Mouse (Mus musculus): ENCODE results near the gene Ube4b. TPM values are rescaled to one million over a fixed set of nuclear protein-coding genes. Genes with fewer than 3 reads are reported as not detected.
"Not testable (repeated sequence)": the region's sequence is repeated elsewhere in the genome, so short reads cannot be mapped to it uniquely, and the experiment has no call there.

Gene Ube4b
- 25.1 and 26.4 TPM in 2 replicates for polyA plus RNA-seq (2016; fragmentation: Nextera tagmentation; extraction: Ambion mirVana)

- WGBS (ENCODE audit: insufficient replicate concordance) = under 1% methylated on average over 47 of the region's 50 CpGs
- Histone ChIP-seq H3K4me2 (peak within 1 kb of the TSS; percentile 81), H3K9ac (peak within 1 kb of the TSS; percentile 94), H3K36me3 (peaks cover 9% of the 10 kb centered on the region; the same call in 1 of the 2 replicates), H3K4me3 (peak within 1 kb of the TSS; percentile 98), H3K27me3 (replicated peaks) (no peaks in the 10 kb centered on the region), H3K4me1 (peaks cover 25% of the 10 kb centered on the region), H3K9me3 (replicated peaks) (no peaks in the 10 kb centered on the region), H3K27ac (peak within 1 kb of the TSS; percentile 95)
- ATAC-seq = peak; percentile 87
These were observed at the start of gene Ube4b for GRCm38 (mm10) chr4:149426325-149427199. Gene Ube4b, minus strand, starts transcription at chr4:149426749.

DNA sequence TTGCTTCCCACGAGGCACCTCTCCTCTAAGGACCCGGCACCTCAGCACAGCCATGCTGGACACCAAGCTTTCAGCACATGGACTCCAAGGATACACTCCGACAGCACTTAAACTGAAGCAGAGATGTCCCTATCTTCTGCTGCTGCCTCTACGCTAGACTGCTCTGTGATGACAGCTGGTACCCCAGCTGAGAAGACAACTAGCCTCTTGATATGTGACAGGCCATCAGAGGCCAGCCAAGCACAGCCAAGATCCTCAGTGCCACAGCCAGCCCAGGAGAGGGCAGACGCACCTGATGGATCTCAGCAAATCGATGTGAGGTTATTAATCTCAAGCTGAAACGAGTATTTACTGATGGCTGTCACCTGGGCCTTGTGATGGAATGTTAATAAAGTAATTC lies 48.5 kb upstream of the Ube4b start:
- Histone ChIP-seq H3K9me3 (replicated peaks) (no peaks in the 10 kb centered on the region), H3K27ac (no peak overlapping the region), H3K4me2 (no peak overlapping the region), H3K4me1 (no peaks in the 10 kb centered on the region), H3K27me3 (replicated peaks) (no peaks in the 10 kb centered on the region), H3K36me3 (peaks cover 13% of the 10 kb centered on the region), H3K4me3 (no peak overlapping the region), H3K9ac (no peak overlapping the region)
- 72% methylated on average over 7 of the region's 7 CpGs for WGBS (ENCODE audit: insufficient replicate concordance)
- no peak for ATAC-seq

GRCm38 (mm10) chr4:149469557-149469956 lies 43.0 kb upstream of the Ube4b start:
- Histone ChIP-seq H3K36me3 (peaks cover 32% of the 10 kb centered on the region), H3K27ac (no peak overlapping the region), H3K4me3 (no peak overlapping the region), H3K4me1 (no peaks in the 10 kb centered on the region), H3K9ac (no peak overlapping the region), H3K9me3 (replicated peaks) (no peaks in the 10 kb centered on the region), H3K27me3 (replicated peaks) (no peaks in the 10 kb centered on the region), H3K4me2 (no peak overlapping the region)
- 71% methylated on average over 3 of the region's 3 CpGs for WGBS (ENCODE audit: insufficient replicate concordance)
- ATAC-seq = no peak

DNA sequence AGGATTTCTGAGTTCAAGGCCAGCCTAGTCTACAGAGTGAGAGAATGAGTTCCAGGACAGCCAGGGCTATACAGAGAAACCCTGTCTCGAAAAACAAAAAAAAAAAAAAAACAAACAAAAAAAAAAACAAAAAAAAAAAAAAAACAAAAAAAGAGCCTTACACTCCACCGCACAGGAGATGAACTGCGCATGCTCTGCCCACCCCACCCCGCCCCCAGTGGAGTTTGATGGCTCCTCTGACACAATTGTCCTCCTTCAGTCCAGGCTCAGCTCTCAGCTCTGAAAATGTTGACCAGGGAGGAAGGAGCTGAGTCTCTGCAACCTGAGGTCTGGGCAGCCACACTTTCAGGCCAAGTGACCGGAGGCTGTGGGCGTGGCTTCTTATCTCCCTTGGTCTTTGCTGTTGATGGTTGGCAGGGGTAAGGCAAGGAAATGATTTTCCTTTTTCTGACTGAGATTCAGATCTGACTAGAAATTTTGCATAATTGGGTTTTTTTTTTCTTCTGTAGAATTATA lies 36.9 kb upstream of the Ube4b start:
- Histone ChIP-seq H3K4me1 (no peaks in the 10 kb centered on the region), H3K4me2 (no peak overlapping the region), H3K27ac (no peak overlapping the region), H3K4me3 (no peak overlapping the region), H3K9ac (no peak overlapping the region), H3K9me3 (replicated peaks) (no peaks in the 10 kb centered on the region), H3K27me3 (replicated peaks) (no peaks in the 10 kb centered on the region; the same call in 1 of the 2 replicates), H3K36me3 (peaks cover 7% of the 10 kb centered on the region)
- no peak for ATAC-seq
- WGBS (ENCODE audit: insufficient replicate concordance) = 50% methylated on average over 6 of the region's 6 CpGs

GRCm38 (mm10) chr4:149462305-149462971 lies 35.9 kb upstream of the Ube4b start:
- Histone ChIP-seq H3K4me3 (no peak overlapping the region), H3K27me3 (replicated peaks) (peaks cover 4% of the 10 kb centered on the region; the same call in 1 of the 2 replicates), H3K36me3 (0 out of 2 replicates have a peak, but pooled peaks cover under 1% of the 10 kb centered on the region), H3K27ac (no peak overlapping the region), H3K9me3 (replicated peaks) (no peaks in the 10 kb centered on the region), H3K4me2 (no peak overlapping the region), H3K4me1 (no peaks in the 10 kb centered on the region), H3K9ac (no peak overlapping the region)
- 50% methylated on average over 6 of the region's 6 CpGs for WGBS (ENCODE audit: insufficient replicate concordance)
- no peak for ATAC-seq

DNA sequence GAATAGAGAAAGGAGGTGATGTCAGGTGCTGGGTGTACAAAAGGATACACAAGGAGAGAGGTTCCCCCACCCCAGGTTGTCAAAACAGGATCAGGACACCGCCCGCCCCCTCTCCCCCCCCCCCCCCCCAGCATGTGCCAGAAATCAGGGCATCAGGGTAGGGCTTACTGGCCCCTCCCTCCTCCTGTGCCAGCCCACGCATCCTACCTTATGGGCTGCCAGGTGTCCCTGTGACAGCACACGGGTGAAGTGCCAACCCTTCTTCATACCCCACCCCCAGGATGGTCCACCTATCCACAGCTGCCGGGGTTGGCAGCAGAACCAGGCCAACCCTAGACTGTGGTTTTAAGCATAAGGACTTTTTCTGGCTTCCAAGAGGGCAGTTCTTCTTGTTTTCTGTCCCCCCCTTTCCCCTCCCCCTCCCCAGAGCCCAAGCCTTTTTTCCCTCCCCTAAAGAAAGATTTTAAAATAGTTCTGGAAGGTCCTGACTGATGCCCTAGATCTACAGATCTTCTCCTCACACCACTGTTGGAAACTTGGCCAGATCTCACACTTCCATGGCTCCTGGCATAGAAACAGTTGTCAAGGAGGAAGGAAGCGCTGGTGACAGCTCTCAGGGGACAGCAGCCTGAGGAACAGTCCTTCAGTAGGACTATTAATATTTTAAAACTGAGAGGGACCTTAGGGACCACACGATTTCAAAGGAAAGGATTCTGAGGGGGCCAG lies 35.2 kb upstream of the Ube4b start:
- no peaks in the 10 kb centered on the region for H3K36me3 ChIP-seq
- H3K4me2 ChIP-seq = no peak overlapping the region
- no peaks in the 10 kb centered on the region for H3K4me1 ChIP-seq
- H3K4me3 ChIP-seq = no peak overlapping the region
- no peak for ATAC-seq
- H3K9me3 ChIP-seq (replicated peaks) = no peaks in the 10 kb centered on the region
- H3K27ac ChIP-seq = no peak overlapping the region
- no peak overlapping the region for H3K9ac ChIP-seq
- H3K27me3 ChIP-seq (replicated peaks) = peaks cover 4% of the 10 kb centered on the region; the same call in 1 of the 2 replicates
- WGBS (ENCODE audit: insufficient replicate concordance) = 56% methylated on average over 7 of the region's 7 CpGs

- H3K9me3 ChIP-seq (replicated peaks); H3K9ac ChIP-seq; H3K27ac ChIP-seq; H3K36me3 ChIP-seq; ATAC-seq; H3K4me2 ChIP-seq; H3K4me3 ChIP-seq; H3K4me1 ChIP-seq; H3K27me3 ChIP-seq (replicated peaks): not testable (repeated sequence)
- WGBS (ENCODE audit: insufficient replicate concordance) = 69% methylated on average over 2 of the region's 2 CpGs
These were observed 33.9 kb upstream of the Ube4b start for GRCm38 (mm10) chr4:149460475-149460874.

DNA sequence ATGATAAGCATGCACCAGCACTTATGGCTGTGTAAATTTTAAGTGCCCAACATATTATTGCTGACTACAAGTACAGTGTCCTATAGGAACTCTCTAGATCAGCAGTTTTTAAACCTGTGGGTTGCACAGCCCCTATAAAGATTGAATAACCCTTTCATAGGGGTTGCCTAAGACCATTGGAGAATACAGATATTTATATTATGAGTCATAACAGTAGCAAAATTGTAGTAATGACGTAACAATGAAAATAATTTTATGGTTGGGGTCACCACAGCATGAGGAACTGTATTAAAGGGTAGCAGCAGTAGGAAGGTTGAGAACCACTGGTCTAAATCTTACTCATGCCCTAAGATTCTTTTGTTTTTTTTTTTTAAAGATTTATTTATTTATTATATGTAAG lies 32.9 kb upstream of the Ube4b start:
- H3K9ac ChIP-seq = no peak overlapping the region
- H3K27ac ChIP-seq = no peak overlapping the region
- no peak overlapping the region for H3K4me2 ChIP-seq
- no peaks in the 10 kb centered on the region for H3K9me3 ChIP-seq (replicated peaks)
- 54% methylated on average over 1 of the region's 1 CpGs for WGBS (ENCODE audit: insufficient replicate concordance)
- no peak overlapping the region for H3K4me3 ChIP-seq
- no peak for ATAC-seq
- H3K36me3 ChIP-seq = no peaks in the 10 kb centered on the region
- no peaks in the 10 kb centered on the region for H3K4me1 ChIP-seq
- H3K27me3 ChIP-seq (replicated peaks) = peaks cover 4% of the 10 kb centered on the region; the same call in 1 of the 2 replicates

DNA sequence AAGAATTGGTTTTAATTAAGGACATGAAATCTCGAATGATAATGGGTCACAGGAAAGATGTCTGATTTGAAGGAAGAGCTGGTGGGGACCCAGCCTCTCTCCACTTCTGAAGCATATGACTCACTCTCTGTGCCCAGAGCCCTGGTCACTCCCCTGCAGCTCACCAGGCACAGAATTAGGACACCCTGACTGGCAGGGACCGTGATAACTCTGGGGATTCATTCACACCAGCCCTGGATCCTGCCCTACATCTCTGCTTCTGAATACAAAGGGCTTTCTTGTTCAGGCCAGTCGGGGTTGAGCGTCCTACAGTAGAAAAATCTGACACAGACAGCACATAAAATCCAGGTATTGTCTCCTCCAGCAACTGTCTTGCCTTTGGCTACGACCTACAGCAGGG lies 32.0 kb upstream of the Ube4b start:
- Histone ChIP-seq H3K9ac (no peak overlapping the region), H3K27me3 (replicated peaks) (peaks cover 4% of the 10 kb centered on the region; the same call in 1 of the 2 replicates), H3K27ac (no peak overlapping the region), H3K36me3 (no peaks in the 10 kb centered on the region), H3K9me3 (replicated peaks) (no peaks in the 10 kb centered on the region), H3K4me1 (no peaks in the 10 kb centered on the region), H3K4me2 (no peak overlapping the region), H3K4me3 (no peak overlapping the region)
- WGBS (ENCODE audit: insufficient replicate concordance) = 53% methylated on average over 5 of the region's 5 CpGs
- no peak for ATAC-seq

- Histone ChIP-seq H3K27ac (no peak overlapping the region), H3K36me3 (no peaks in the 10 kb centered on the region), H3K9me3 (replicated peaks) (no peaks in the 10 kb centered on the region), H3K9ac (no peak overlapping the region), H3K27me3 (replicated peaks) (peaks cover 4% of the 10 kb centered on the region; the same call in 1 of the 2 replicates), H3K4me3 (no peak overlapping the region), H3K4me1 (no peaks in the 10 kb centered on the region), H3K4me2 (no peak overlapping the region)
- WGBS (ENCODE audit: insufficient replicate concordance) = 59% methylated on average over 6 of the region's 6 CpGs
- no peak for ATAC-seq
These were observed 31.4 kb upstream of the Ube4b start for GRCm38 (mm10) chr4:149457831-149458430.

DNA sequence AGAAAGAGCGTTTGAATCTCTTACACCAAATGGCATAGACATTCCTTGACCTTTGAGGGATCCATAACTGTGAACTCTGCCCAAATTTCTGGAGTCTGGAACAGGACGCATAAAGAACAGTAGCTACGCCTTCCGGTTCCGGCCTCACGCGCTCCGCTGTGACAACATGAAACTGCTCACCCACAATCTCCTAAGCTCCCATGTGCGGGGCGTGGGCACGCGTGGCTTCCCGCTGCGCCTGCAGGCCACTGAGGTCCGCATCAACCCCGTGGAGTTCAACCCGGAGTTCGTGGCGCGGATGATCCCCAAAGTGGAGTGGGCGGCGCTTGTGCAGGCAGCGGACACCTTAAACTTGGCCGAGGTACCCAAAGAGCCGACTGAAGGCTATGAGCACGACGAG lies 30.6 kb upstream of the Ube4b start:
- ATAC-seq; H3K9ac ChIP-seq; H3K27ac ChIP-seq; H3K27me3 ChIP-seq (replicated peaks); H3K9me3 ChIP-seq (replicated peaks); H3K4me2 ChIP-seq; H3K36me3 ChIP-seq; H3K4me1 ChIP-seq; H3K4me3 ChIP-seq: not testable (repeated sequence)
- WGBS (ENCODE audit: insufficient replicate concordance) = 76% methylated on average over 27 of the region's 27 CpGs
